Mouse (Mus musculus) erythroblast, embryonic 14.5 days (primary cell): ENCODE data around the gene Bin2. TPM values are rescaled to one million over a fixed set of nuclear protein-coding genes. Genes with fewer than 3 reads are reported as not detected.
A peak's percentile ranks its signal among the peaks of the same experiment; 100 is the strongest.

Experiments
- H3K27me3 ChIP-seq: 2 replicates; pipeline ENCODE4 v1.6.1; 2012; ENCODE audit warnings: inconsistent platforms; ENCODE audit not compliant: control insufficient read depth
- H3K36me3 ChIP-seq: 2 replicates; pipeline ENCODE4 v1.6.1; 2012; ENCODE audit warnings: mild to moderate bottlenecking, inconsistent platforms; ENCODE audit not compliant: control insufficient read depth
- H3K4me1 ChIP-seq: 2 replicates; pipeline ENCODE4 v1.6.1; 2012; ENCODE audit warnings: inconsistent platforms; ENCODE audit not compliant: control insufficient read depth
- H3K4me3 ChIP-seq: replicated peaks from 2 replicates; pipeline ENCODE3; 2012; ENCODE audit warnings: moderate library complexity, mild to moderate bottlenecking, inconsistent platforms
- H3K9me3 ChIP-seq: 2 replicates; pipeline ENCODE4 v1.6.1; 2012; ENCODE audit warnings: low read length, inconsistent platforms, mixed read lengths; ENCODE audit not compliant: control insufficient read depth
- GATA1 ChIP-seq: IDR thresholded peaks from 2 replicates; pipeline ENCODE4 v1.6.1; 2012; ENCODE audit warnings: low read length, inconsistent platforms, mixed read lengths
- TAL1 ChIP-seq: IDR thresholded peaks from 3 replicates; pipeline ENCODE4 v1.6.1; 2012; ENCODE audit warnings: low read length, inconsistent platforms, mixed read lengths
- polyA plus RNA-seq: library from polyadenylated mRNA; stranded (reverse); fragments of >175 nt; gene quantifications from 2 replicates; pipeline ENCODE4 v1.2.3, GENCODE M21; 2012

Bin2 gene
- polyA plus RNA-seq, 1 experiment, result 2.2 TPM

DNA sequence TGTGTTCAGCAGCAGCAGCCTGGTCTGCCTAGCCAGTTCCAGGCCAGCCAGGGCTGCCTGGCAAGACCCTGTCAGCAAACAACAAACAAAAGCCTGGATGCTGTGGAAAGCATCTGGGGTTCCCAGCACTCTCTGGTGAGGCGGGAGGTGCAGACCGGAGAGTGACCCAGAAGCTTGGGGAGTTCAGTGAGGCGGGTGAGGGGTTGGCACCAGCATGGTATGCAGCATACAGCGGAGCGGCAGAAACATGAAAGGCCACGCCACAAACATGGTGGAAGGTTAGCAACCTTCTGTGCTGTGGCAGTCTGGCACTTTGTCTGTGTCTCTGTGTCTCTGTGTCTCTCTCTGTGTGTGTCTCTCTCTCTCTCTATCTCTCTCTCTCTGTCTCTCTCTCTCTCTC, 17.1 kb upstream of the Bin2 start:
- H3K36me3 ChIP-seq, result no peaks in the 10 kb centered on the region
- no peaks in the 10 kb centered on the region for H3K27me3 ChIP-seq
- TF ChIP-seq GATA1 (no peak), TAL1 (no peak)
- peaks cover 9% of the 10 kb centered on the region for H3K9me3 ChIP-seq
- peak overlapping the region; percentile 12 for H3K4me3 ChIP-seq
- H3K4me1 ChIP-seq, result peaks cover 41% of the 10 kb centered on the region

DNA sequence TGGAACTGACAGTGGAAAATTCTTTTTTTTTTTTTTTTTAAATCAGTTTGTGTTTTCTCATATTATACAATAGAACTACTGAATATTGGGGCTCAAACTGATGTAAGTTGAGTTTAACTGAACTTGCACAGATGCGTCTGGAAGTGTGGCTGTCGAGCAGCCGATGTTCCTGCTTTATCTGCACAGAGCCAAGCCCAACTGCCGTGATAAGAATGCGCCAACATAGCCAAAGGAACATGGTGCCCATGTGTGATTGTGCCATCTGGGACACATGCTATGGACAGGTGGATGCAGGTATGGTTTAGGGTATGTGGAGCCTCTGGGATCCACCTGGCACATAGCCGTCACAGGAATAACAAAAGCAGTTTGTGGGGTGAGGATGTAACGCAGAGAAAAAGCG, 16.5 kb upstream of the Bin2 start:
- peaks cover 41% of the 10 kb centered on the region for H3K4me1 ChIP-seq
- peaks cover 9% of the 10 kb centered on the region for H3K9me3 ChIP-seq
- no peak overlapping the region for H3K4me3 ChIP-seq
- H3K27me3 ChIP-seq, result no peaks in the 10 kb centered on the region
- no peak for TF ChIP-seq GATA1
- TF ChIP-seq TAL1, result peak; percentile 20; the same call in 1 of the 3 replicates
- H3K36me3 ChIP-seq, result no peaks in the 10 kb centered on the region

DNA sequence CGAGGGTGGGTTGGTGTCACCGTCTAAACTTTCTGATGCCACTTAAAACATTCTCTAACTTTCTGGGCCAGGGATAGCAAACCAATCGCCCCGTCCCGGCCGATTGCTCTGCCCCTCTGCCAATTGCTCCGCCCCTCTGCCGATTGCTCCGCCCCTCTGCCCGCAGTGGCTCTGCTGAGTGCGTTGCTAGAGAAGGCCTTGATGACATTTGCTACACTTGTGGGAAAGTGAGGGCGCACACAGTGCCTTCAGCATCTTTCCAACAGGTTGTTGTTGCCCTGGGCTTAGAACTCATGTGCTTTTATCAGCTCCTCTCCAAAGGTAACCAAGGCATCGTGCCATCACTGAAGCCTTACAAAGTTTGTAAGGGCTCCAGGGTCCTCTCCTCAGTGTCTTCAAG, 15.9 kb upstream of the Bin2 start:
- no peak for TF ChIP-seq GATA1
- TF ChIP-seq TAL1, result no peak
- H3K4me1 ChIP-seq, result peaks cover 41% of the 10 kb centered on the region

DNA sequence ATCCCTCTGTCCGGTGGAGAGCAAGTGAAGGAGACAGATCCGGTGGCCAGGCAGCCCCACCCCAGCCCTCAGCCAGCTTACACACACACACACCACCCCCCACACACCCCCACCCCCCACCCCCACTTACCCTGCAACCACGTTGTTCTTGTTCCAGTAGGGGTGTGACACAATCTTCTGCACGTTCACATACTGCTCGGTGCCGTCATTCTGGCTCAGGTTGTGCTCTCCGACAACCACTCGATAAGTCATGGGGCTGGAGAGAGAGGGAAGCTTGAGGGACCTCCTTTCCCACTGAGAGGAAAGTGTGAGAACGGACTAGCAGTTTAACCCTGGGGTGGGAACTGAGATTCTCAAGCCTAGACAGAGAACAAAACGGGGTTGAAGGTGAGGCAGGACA, 15.1 kb upstream of the Bin2 start:
- Histone ChIP-seq H3K4me1 (peaks cover 41% of the 10 kb centered on the region), H3K36me3 (no peaks in the 10 kb centered on the region), H3K9me3 (no peaks in the 10 kb centered on the region; the same call in 1 of the 2 replicates), H3K27me3 (no peaks in the 10 kb centered on the region), H3K4me3 (no peak overlapping the region)
- TF ChIP-seq GATA1 (no peak), TAL1 (no peak)

More for the DNA sequence above, 15.9 kb upstream of the Bin2 start:
- no peaks in the 10 kb centered on the region for H3K27me3 ChIP-seq
- no peaks in the 10 kb centered on the region for H3K36me3 ChIP-seq
- H3K9me3 ChIP-seq, result peaks cover 3% of the 10 kb centered on the region
- H3K4me3 ChIP-seq, result peak overlapping the region; percentile 32

DNA sequence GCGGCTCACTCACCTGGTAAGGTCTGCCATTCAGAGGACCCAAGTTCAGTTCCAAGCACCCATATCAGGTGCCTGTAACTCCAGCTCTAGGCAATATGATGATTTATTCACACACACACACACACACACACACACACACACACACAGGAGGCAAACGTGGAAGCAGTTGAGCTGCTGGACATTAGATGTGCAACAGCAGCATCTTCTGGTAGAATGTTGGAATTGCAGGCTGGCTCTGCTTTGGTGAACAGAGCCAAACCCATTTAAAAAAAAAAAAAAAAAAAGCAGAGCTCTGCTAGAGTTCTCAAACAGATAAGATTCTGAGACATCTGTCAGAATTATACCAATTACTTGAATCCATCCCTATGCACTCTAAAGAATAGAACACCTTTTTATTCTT, 13.7 kb upstream of the Bin2 start:
- H3K4me3 ChIP-seq, result no peak overlapping the region
- H3K27me3 ChIP-seq, result no peaks in the 10 kb centered on the region
- H3K4me1 ChIP-seq, result peaks cover 41% of the 10 kb centered on the region
- no peaks in the 10 kb centered on the region for H3K36me3 ChIP-seq
- TF ChIP-seq GATA1 (no peak), TAL1 (no peak)
- H3K9me3 ChIP-seq, result no peaks in the 10 kb centered on the region

DNA sequence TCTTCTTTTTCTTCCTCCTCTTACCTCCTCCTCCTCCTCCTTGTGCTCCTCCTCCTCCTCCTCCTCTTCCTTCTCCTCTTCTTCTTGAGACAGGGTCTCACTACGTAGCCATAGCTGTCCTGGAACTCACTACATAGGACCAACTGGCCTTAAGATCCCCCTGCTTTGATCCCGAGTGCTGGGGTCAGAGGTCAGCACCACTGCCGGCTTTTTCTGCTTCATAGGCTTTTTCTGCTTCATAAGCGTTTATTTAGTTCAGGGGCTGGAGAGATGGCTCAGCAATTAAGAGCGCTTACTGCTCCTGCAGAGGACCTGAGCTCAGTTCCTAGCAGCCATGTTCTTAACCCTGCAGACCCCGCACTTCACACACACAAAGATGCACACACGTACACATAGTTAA, 12.4 kb upstream of the Bin2 start:
- TF ChIP-seq TAL1 (no peak), GATA1 (no peak)
- no peaks in the 10 kb centered on the region for H3K9me3 ChIP-seq
- H3K27me3 ChIP-seq, result no peaks in the 10 kb centered on the region
- peaks cover 29% of the 10 kb centered on the region for H3K4me1 ChIP-seq
- H3K4me3 ChIP-seq, result no peak overlapping the region
- H3K36me3 ChIP-seq, result no peaks in the 10 kb centered on the region

DNA sequence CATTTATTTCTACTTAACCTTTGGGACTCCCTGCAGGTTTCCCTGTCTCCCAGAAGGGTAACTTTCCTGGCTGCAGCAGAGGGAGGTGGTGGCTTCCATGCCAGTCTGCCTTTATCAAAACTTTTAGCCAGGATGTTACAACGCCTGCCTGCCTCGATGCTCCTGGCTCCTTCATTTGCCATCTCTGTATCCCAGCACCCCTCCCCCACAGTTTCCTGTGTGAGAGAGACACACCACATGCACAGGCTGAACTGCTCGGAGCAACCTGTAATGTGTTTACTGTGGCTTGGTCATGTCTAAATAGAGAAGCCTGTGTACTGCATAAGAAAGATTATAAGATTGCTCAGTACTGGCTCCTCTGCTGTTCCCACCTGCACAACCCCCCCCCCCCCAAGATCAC, 11.0 kb upstream of the Bin2 start:
- no peaks in the 10 kb centered on the region for H3K9me3 ChIP-seq
- H3K36me3 ChIP-seq, result no peaks in the 10 kb centered on the region
- H3K4me3 ChIP-seq, result no peak overlapping the region
- no peaks in the 10 kb centered on the region for H3K27me3 ChIP-seq
- TF ChIP-seq GATA1, result no peak
- TF ChIP-seq TAL1, result no peak
- peaks cover 16% of the 10 kb centered on the region for H3K4me1 ChIP-seq

DNA sequence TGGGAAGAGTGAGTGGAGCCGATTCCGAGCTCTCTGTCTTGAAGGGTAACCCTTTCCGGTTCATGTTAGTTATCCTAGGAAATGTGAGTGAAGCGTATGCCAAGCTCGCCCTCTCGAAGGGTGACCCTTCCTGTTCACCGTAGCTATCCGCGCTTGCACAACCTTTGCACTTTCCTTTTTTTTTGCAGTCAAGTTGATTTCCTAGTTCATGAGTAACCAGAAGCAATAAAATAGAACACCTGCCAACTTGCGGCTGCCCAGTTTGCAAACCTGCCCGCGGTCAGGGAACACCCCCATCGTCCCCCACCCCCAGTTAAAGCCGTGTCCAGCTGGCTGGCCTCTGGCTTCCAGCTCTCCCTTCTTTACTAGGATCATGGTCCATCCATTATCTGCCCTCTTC, 9.7 kb upstream of the Bin2 start:
- Histone ChIP-seq H3K36me3 (no peaks in the 10 kb centered on the region), H3K9me3 (no peaks in the 10 kb centered on the region), H3K4me1 (peaks cover 18% of the 10 kb centered on the region), H3K4me3 (no peak overlapping the region), H3K27me3 (no peaks in the 10 kb centered on the region)
- TF ChIP-seq GATA1, result no peak
- TF ChIP-seq TAL1, result no peak

DNA sequence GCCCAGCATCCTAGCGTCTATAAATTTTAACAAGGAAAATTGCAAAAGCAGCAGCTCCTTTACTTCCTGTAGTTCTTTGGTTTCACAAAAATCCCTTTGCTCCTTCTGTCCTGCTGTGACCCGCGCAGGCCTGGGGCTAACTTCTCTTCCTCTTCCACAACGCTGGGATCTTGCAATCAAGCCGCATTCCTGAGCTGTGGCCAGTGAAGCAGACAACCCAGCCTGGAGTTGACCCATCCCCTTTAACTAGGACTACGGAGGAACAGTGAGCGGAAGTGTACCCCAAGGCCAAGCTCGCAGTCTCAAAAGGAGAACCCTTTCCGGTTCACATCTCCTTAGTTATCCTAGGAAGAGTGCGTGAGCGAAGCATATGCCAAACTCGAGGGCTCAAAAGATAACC, 9.2 kb upstream of the Bin2 start:
- no peak for TF ChIP-seq TAL1
- TF ChIP-seq GATA1, result no peak
- Histone ChIP-seq H3K27me3 (no peaks in the 10 kb centered on the region), H3K4me3 (no peak overlapping the region), H3K4me1 (peaks cover 22% of the 10 kb centered on the region), H3K36me3 (no peaks in the 10 kb centered on the region), H3K9me3 (no peaks in the 10 kb centered on the region)

DNA sequence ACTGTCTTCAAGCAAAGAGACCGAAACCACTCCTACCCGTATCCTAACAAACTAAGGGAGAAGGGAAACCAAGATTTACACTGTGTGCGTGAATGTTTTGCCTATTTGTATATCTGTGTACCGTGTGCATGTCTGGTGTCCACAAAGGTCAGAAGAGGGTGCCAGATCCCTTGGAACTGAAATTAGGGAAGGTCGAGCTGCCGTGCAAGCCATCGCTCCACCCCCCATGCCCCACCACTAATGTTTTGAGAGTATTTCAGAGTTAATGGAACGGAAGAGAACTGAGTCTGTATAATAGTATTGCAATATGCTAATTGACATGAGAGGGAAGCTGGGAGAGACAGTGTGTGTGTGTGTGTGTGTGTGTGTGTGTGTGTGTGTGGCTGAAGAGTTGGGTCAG, 8.3 kb upstream of the Bin2 start:
- Histone ChIP-seq H3K9me3 (no peaks in the 10 kb centered on the region), H3K27me3 (no peaks in the 10 kb centered on the region), H3K4me1 (peaks cover 22% of the 10 kb centered on the region), H3K36me3 (no peaks in the 10 kb centered on the region), H3K4me3 (no peak overlapping the region)
- TF ChIP-seq GATA1, result no peak
- TF ChIP-seq TAL1, result no peak
